Mouse (Mus musculus) thymus, postnatal 4 days (tissue): ENCODE measurements around the gene Trit1.

Source experiments
- DNase-seq: peaks from one replicate; pipeline ENCODE4 v3.0.0; 2021

Trit1 gene

DNA sequence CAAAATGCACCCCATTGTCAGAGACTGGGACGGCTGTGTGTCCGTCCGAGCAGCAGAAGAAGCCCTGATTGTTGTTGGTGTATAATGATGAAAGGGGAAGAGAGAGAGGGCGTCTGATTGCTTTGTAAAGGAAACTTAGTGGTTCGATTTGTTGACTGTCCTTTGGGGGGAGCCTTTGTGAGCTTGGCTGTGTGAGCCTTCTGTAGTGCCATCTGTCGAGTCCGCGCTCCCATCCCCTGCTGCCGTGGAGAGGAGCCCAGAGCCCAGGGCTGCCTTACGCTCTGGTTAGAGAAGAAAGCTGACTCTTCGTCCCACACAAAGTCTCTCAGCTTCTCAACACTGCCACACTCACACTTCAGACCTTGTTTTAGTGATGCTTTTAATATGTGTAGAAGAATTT is 36.8 kb downstream of the Trit1 start:
- DNase-seq = no peak

GRCm38 (mm10) chr4:123054172-123054790 is 37.9 kb downstream of the Trit1 start:
- DNase-seq = no peak

DNA sequence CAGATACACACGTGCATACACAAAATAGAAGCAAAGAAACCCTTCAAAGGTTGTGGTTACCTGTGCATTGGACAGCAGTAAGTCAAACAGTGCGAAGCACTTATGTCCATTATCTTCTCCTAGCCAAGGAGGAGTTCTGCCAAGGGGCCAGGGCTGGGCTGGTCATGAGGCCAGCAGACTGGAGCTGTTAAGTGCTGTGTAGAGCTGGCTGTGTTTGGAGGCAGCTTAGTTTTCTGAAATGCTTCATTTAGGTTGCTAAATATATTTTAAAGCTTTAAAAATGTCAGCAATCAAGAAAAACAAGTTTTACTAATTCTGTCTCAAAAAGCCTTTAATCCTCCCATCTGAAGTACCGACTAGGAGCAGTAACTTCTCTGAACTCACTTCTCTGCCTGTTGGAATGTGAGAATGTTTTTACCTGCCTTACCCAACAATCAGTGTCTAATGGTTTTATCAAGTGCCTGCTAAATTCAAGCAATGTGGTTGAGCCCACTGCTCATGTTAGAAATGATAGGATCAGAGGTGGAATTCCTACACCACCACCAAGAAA is 40.2 kb downstream of the Trit1 start:
- no peak for DNase-seq

- DNase-seq = no peak
Measured at GRCm38 (mm10) chr4:123057957-123058356, 41.6 kb downstream of the Trit1 start.

GRCm38 (mm10) chr4:123061744-123062143 is 45.3 kb downstream of the Trit1 start:
- DNase-seq = no peak

DNA sequence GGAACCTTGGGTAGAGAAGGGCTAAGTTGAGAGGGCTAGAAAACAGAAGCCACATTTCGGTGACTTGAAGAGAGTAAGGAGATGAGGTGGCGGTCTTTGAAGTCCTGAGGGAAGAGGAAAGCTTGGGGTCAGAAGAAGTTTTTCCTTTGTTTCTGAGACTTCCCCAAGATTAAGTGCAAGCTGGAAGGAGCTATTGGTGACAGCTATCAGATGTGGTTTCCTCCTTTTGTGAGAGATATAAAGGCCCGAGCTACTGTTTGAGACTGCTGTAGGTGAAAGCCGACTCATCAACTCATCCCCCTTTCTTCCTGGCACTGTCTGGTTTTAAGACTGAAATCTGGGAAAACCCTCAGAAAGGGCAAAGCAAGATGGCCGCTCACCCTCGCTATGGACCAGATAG is 52.2 kb downstream of the Trit1 start:
- DNase-seq = no peak

- DNase-seq = peak; percentile 76
Measured at GRCm38 (mm10) chr4:123071266-123071966, 55.0 kb downstream of the Trit1 start.

DNA sequence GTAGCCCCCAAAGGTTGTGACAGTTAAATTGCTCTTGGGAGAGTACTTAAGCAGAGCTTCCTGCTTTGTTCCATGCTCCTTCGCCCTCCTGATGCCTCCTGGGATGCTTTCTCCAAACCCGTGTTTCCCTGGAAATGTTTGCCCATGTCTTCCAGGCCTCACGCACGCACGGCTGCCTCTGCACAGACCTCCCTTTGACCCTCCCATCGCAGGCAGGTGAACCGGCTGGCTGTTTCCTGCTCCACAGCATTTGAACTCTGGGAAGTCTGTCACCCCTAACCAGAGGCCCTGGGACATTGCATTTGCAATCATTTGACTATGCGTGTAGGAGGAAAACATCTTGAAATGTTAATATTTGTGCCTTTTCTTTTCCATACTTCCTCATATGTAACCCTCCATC is 60.5 kb downstream of the Trit1 start:
- DNase-seq = no peak

DNA sequence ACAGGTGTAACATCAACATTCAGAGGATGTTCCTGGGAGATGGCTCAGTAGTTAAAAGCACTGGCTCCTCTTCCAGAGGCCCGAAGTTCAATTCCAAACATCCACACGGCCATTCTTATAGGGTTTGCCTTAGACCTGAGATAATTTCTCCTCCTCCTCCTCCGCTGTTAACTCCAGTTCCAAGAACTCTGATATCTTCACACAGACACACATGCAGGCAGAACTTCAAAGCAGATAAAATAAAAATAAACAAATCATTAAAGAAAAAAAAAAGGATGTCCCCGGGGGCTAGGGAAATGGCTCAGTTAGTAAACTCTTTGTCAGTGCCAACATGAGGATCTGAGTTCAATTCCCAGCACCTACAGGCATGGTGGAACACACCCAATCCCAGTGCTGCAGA is 61.8 kb downstream of the Trit1 start:
- DNase-seq = no peak

DNA sequence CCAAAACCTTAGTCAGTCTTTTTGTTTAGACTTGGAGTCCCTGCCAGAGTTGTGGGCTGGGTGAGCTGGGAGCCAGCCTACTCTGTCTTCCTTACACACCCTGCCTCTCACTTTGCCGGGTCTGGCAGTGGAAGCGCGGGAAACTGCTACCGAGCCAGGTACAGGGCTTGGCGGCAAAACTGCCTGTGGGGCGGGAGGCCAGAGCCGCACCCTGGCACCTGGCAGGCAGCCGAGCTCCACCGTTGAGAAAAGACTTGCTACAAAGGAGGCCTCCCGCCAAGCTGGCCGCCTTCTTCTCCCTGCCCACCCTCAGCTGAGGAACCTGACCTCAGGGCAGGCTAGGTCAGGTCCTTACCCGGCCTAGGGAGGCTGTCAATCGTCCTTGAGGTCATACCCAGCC is 64.4 kb downstream of the Trit1 start:
- DNase-seq = peak; percentile 20

DNA sequence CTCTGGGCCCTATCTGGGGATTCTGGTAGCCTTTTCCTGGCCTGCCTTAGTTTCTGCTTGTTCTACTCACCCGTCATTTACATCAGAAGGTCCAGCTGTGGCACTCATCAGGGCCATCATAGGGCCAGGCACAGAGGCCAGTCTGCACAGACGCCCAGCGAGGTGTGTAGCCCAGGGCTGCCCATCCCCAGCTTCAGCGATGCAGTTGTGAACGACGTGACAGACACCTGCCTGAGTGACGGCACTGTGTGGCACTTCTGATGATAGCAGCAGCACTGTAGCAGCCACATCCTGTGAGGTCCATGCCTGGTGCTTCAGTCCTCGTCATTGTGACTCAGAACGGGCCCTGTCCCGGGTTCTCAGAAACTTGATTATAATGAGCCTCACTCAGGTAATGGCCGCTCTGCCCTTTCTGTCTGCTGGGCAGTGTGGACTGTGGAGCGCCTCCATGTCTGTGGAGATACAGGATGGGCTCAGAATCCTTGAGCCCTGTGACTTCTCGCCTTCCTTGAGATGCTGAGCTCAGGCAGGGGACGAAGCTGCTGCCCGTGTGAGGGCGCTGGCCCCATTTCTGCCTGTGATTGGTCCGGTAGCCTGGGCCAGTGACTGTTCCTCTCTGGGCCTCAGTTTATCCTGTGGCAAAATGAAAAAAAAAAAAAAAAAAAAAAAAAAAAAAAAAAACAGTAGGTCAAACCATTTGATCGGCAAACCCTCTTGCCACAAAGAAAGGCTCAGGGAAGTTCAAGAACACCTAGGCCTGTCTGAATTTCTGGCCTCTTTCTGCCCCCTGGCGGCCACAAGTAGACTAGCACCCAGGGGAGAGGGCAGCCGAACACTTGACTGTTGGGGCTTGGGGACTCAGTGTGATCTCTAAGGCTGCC is 66.1 kb downstream of the Trit1 start:
- peak; percentile 75 for DNase-seq

DNA sequence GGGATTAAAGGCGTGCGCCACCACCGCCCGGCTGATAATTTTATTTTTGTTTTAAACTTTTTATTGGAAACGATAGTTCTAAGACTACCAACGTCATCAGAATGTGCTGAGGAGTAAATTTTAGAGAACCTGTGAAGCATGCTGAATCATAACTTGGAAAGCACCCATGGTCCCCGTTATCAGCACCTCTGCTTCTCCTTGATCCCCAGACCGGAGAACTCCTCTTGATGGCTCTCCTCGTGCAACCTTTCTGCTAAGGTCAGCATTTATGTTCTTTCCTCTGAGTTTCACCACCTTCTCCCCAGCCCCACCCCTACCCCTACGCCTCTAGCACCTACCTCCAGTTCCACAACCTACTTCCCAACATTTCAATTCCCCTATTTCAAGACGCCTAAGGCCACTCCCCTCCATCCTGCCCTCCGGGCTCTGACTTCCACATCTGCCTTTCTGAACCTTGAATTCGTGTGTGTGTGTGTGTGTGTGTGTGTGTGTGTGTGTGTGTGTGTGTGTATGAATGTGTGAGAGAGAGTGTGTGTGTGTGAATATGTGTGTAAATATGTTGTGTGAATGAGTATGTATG is 67.0 kb downstream of the Trit1 start:
- no peak for DNase-seq

DNA sequence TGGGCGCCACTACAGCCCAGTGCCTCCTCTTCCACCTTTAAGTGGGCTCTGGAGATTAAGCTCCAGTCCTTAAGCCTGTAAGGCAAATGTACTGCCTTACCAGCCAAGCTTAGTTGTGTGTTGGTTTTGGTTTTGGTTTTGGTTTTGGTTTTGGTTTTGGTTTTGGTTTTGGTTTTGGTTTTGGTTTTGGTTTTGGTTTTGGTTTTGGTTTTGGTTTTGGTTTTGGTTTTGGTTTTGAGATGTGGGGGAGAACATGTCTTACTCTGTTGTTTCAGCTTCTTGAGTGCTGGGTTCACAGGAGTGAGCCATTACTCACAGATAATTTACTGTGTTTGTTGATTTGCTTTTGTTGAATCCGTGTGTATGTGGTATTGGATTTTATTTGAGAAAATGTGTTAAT is 68.9 kb downstream of the Trit1 start:
- no peak for DNase-seq

DNA sequence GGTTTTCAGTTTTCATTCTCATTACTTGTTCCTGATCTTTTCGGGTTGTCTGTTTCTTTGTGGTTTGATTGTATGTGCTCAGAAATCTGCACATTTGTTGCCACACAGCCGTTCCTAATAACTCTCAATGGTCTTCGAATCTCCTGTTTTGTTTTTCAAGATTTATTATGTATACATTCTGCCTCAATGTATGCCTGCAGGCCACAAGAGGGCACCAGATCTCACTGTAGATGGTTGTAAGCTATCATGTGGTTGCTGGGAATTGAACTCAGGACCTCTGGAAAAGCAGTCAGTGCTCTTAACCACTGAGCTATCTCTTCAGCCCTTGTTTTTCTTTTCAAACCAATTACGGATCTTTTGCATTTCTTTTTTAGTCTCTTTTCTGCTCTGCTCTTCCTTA is 70.0 kb downstream of the Trit1 start:
- peak; percentile 33 for DNase-seq

GRCm38 (mm10) chr4:123092621-123093020 is 76.2 kb downstream of the Trit1 start:
- DNase-seq = no peak

- no peak for DNase-seq
Measured at GRCm38 (mm10) chr4:123093064-123093776, 76.8 kb downstream of the Trit1 start.

GRCm38 (mm10) chr4:123093869-123094268 is 77.5 kb downstream of the Trit1 start:
- no peak for DNase-seq
